Mouse (Mus musculus): ENCODE measurements at regions not wholly inside any gene's neighbourhood (a gene's known extent, or its start where the extent isn't known, plus 50 kb on each side); places are given as distances from the start of the nearest gene placed in this dataset.

GRCm38 (mm10) chr1:184425694-184426093 lies 306.7 kb downstream of the Hlx start:
- TF ChIP-seq CTCF (IDR thresholded peaks at IDR 0.05; ENCODE audit: extremely low read depth, insufficient read depth, low read length), result no peak
- TF ChIP-seq POLR2A (IDR thresholded peaks at IDR 0.05; ENCODE audit: extremely low read depth, insufficient read depth, low read length), result no peak

Measured in cortical plate, adult 2 months (tissue).